Mouse (Mus musculus) G1E (cell line): ENCODE results near the gene Fndc1.

ENCODE experiments used
- CTCF ChIP-seq: IDR thresholded peaks from 2 replicates; pipeline ENCODE4 v1.5.1; 2012; ENCODE audit warnings: low read depth, low read length, inconsistent platforms, mixed read lengths
- GATA1 ChIP-seq: IDR thresholded peaks from 2 replicates; pipeline ENCODE4 v1.6.1; 2012; ENCODE audit warnings: borderline replicate concordance, low read length, inconsistent platforms, mixed read lengths
- POLR2AphosphoS5 ChIP-seq: IDR thresholded peaks from 2 replicates; pipeline ENCODE4 v1.6.1; 2012; ENCODE audit warnings: low read depth, low read length, inconsistent platforms; ENCODE audit not compliant: insufficient replicate concordance

DNA sequence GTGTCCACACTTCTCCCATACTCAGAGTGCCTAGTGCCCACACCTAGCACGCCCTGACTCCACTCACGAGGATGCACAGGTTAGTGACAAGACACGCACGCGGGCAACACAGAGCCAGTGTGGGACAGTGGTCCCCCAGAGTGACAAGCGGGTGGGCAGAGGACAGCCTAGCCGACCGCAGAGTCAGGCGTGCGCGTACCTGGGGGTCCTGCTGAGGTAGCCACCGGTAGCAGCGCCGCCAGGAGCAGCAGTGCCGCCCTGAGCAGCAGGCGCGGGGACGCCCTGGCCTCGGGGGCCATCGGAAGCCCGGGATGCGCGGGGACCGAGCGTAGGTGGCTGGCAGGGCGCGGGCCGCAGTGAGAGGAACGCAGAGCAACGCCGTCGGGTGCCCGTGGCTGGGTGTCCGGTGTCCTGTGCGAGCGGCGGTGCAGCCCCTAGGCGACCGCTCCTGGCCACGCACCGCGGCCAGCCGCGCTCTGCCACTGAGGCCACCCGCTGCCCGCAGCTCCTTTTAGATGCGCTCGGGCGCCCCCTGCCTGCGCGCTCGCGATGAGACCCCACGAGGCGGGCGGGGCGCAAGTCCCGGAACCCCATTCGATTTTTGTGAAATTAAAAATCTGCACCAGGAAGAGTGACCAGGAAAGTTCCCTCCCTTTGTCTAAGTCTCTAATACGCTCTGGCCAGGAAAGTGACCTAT lies at the start of gene Fndc1:
- no peak for TF ChIP-seq CTCF
- no peak for TF ChIP-seq POLR2AphosphoS5
- TF ChIP-seq GATA1 = no peak
